Mouse (Mus musculus) neural tube, embryonic 11.5 days (tissue): ENCODE data around the gene Ccnd2. TPM values are rescaled to one million over a fixed set of nuclear protein-coding genes. Genes with fewer than 3 reads are reported as not detected.
A peak's percentile ranks its signal among the peaks of the same experiment; 100 is the strongest.

ENCODE experiments used
- ATAC-seq: fragments of 200-750 bp; cut with Nextera tagmentation; 2 replicates; pipeline ENCODE4 v1.8.0; 2017; ENCODE audit warnings: moderate number of reproducible peaks, mild to moderate bottlenecking, moderate TSS enrichment, moderate library complexity; ENCODE audit not compliant: insufficient read depth, low FRiP score, low TSS enrichment
- DNase-seq: peaks from one replicate; pipeline ENCODE4 v3.0.0-alpha.2; 2015; ENCODE audit warnings: low spot score
- H3K27ac ChIP-seq: fragments of 300-500 bp; sonication (generic); 2 replicates; pipeline ENCODE4 v1.5.1; 2014; ENCODE audit warnings: low read depth, mild to moderate bottlenecking, low read length
- H3K27me3 ChIP-seq: fragments of 300-500 bp; sonication (generic); 2 replicates; pipeline ENCODE4 v1.6.1; 2014; ENCODE audit warnings: mild to moderate bottlenecking, low read length, mixed read lengths; ENCODE audit not compliant: control insufficient read depth, insufficient read depth
- H3K36me3 ChIP-seq: fragments of 300-500 bp; sonication (generic); 2 replicates; pipeline ENCODE4 v1.6.1; 2014; ENCODE audit warnings: mild to moderate bottlenecking, low read length, moderate library complexity, mixed read lengths; ENCODE audit not compliant: control insufficient read depth, insufficient read depth
- H3K4me1 ChIP-seq: fragments of 300-500 bp; sonication (generic); 2 replicates; pipeline ENCODE4 v1.6.1; 2014; ENCODE audit warnings: low read length, mixed read lengths; ENCODE audit not compliant: control insufficient read depth, insufficient read depth
- H3K4me2 ChIP-seq: fragments of 300-500 bp; sonication (generic); 2 replicates; pipeline ENCODE4 v1.6.1; 2014; ENCODE audit warnings: low read depth, mild to moderate bottlenecking, moderate library complexity
- H3K4me3 ChIP-seq: fragments of 300-500 bp; sonication (generic); 2 replicates; pipeline ENCODE4 v1.5.1; 2014; ENCODE audit warnings: low read depth, low read length
- H3K9ac ChIP-seq: fragments of 300-500 bp; sonication (generic); 2 replicates; pipeline ENCODE4 v1.6.1; 2014; ENCODE audit warnings: mild to moderate bottlenecking, low read length
- H3K9me3 ChIP-seq: fragments of 300-500 bp; sonication (generic); 2 replicates; pipeline ENCODE4 v1.6.1; 2016; ENCODE audit warnings: low read length; ENCODE audit not compliant: control insufficient read depth
- WGBS: fragments of 180-500 bp; shearing (Covaris S2); extraction: QIAGEN DNeasy Blood & Tissue Kit; methylation state at CpG from one replicate; pipeline ENCODE4 v1.1.7; 2014; 5-methylcytosine and 5-hydroxymethylcytosine counted together
- polyA plus RNA-seq: library from polyadenylated mRNA; unstranded; fragments of >200 nt; fragmentation: Nextera tagmentation; extraction: Ambion mirVana; gene quantifications from 2 replicates; pipeline ENCODE4 v1.2.1, GENCODE M21; 2014

Gene Ccnd2
- polyA plus RNA-seq, 1 experiment from 2014 or later = 934 TPM

- Histone ChIP-seq H3K4me1 (no peaks in the 10 kb centered on the region), H3K9ac (no peak overlapping the region), H3K27ac (no peak overlapping the region), H3K9me3 (no peaks in the 10 kb centered on the region), H3K36me3 (peaks cover 8% of the 10 kb centered on the region), H3K27me3 (no peaks in the 10 kb centered on the region), H3K4me2 (no peak overlapping the region), H3K4me3 (no peak overlapping the region)
- DNase-seq (no peak), ATAC-seq (no peak)
- WGBS = 93% methylated on average over 14 of the region's 14 CpGs
Measured at GRCm38 (mm10) chr6:127129659-127130058, 22.3 kb downstream of the Ccnd2 start.

- no peaks in the 10 kb centered on the region for H3K27me3 ChIP-seq
- no peaks in the 10 kb centered on the region for H3K4me1 ChIP-seq
- no peak overlapping the region for H3K9ac ChIP-seq
- no peak overlapping the region for H3K4me3 ChIP-seq
- DNase-seq (no peak), ATAC-seq (no peak)
- H3K36me3 ChIP-seq = peaks cover 3% of the 10 kb centered on the region; the same call in 1 of the 2 replicates
- H3K27ac ChIP-seq = no peak overlapping the region
- no peak overlapping the region for H3K4me2 ChIP-seq
- no peaks in the 10 kb centered on the region for H3K9me3 ChIP-seq
- 92% methylated on average over 7 of the region's 7 CpGs for WGBS
Measured at GRCm38 (mm10) chr6:127123506-127123905, 28.5 kb downstream of the Ccnd2 start.

- H3K4me2 ChIP-seq = no peak overlapping the region
- H3K27ac ChIP-seq = no peak overlapping the region
- ATAC-seq (no peak), DNase-seq (no peak)
- H3K27me3 ChIP-seq = no peaks in the 10 kb centered on the region
- H3K4me1 ChIP-seq = no peaks in the 10 kb centered on the region
- no peaks in the 10 kb centered on the region for H3K9me3 ChIP-seq
- H3K4me3 ChIP-seq = no peak overlapping the region
- H3K36me3 ChIP-seq = peaks cover 3% of the 10 kb centered on the region; the same call in 1 of the 2 replicates
- WGBS = 79% methylated on average over 5 of the region's 5 CpGs
- no peak overlapping the region for H3K9ac ChIP-seq
Measured at GRCm38 (mm10) chr6:127122996-127123395, 29.0 kb downstream of the Ccnd2 start.

GRCm38 (mm10) chr6:127122221-127122806, 29.7 kb downstream of the Ccnd2 start:
- no peak for ATAC-seq
- WGBS = 78% methylated on average over 4 of the region's 4 CpGs

GRCm38 (mm10) chr6:127114753-127115456, 37.1 kb downstream of the Ccnd2 start:
- no peak overlapping the region for H3K4me2 ChIP-seq
- no peak overlapping the region for H3K4me3 ChIP-seq
- H3K27me3 ChIP-seq = no peaks in the 10 kb centered on the region
- H3K36me3 ChIP-seq = no peaks in the 10 kb centered on the region
- no peak for ATAC-seq
- H3K4me1 ChIP-seq = no peaks in the 10 kb centered on the region
- 67% methylated on average over 23 of the region's 23 CpGs for WGBS
- no peaks in the 10 kb centered on the region for H3K9me3 ChIP-seq
- DNase-seq = no peak
- H3K9ac ChIP-seq = no peak overlapping the region
- no peak overlapping the region for H3K27ac ChIP-seq

More at GRCm38 (mm10) chr6:127122221-127122806, 29.7 kb downstream of the Ccnd2 start:
- no peaks in the 10 kb centered on the region for H3K27me3 ChIP-seq
- H3K27ac ChIP-seq = no peak overlapping the region
- no peak overlapping the region for H3K4me3 ChIP-seq
- no peaks in the 10 kb centered on the region for H3K9me3 ChIP-seq
- H3K9ac ChIP-seq = no peak overlapping the region
- no peaks in the 10 kb centered on the region for H3K4me1 ChIP-seq
- no peak overlapping the region for H3K4me2 ChIP-seq
- no peaks in the 10 kb centered on the region; the same call in 1 of the 2 replicates for H3K36me3 ChIP-seq
- no peak for DNase-seq

- no peak within 1 kb of the TSS for H3K27ac ChIP-seq
- DNase-seq = peak; percentile 93
- peak within 1 kb of the TSS; percentile 65 for H3K4me3 ChIP-seq
- no peaks in the 10 kb centered on the region for H3K9me3 ChIP-seq
- peaks cover 6% of the 10 kb centered on the region; the same call in 1 of the 2 replicates for H3K4me1 ChIP-seq
- no peaks in the 10 kb centered on the region for H3K36me3 ChIP-seq
- peak; percentile 100 for ATAC-seq
- under 1% methylated on average over 37 of the region's 37 CpGs for WGBS
- H3K9ac ChIP-seq = peak within 1 kb of the TSS; percentile 70
- peak within 1 kb of the TSS; percentile 83 for H3K4me2 ChIP-seq
- H3K27me3 ChIP-seq = no peaks in the 10 kb centered on the region
Measured at GRCm38 (mm10) chr6:127109402-127109930, 42.5 kb downstream of the Ccnd2 start, which contains the start of gene Tigar. Tigar (minus strand) TSS chr6:127109557.

- Histone ChIP-seq H3K4me1 (peaks cover 6% of the 10 kb centered on the region; the same call in 1 of the 2 replicates), H3K27ac (no peak overlapping the region), H3K9ac (peak overlapping the region; percentile 70), H3K36me3 (no peaks in the 10 kb centered on the region), H3K4me2 (peak overlapping the region; percentile 83), H3K4me3 (peak overlapping the region; percentile 65), H3K9me3 (no peaks in the 10 kb centered on the region), H3K27me3 (no peaks in the 10 kb centered on the region)
- ATAC-seq (no peak), DNase-seq (no peak)
- 51% methylated on average over 20 of the region's 20 CpGs for WGBS
Measured at GRCm38 (mm10) chr6:127108368-127109060, 43.5 kb downstream of the Ccnd2 start.

- Histone ChIP-seq H3K36me3 (no peaks in the 10 kb centered on the region; the same call in 1 of the 2 replicates), H3K9ac (no peak overlapping the region), H3K4me1 (peaks cover 6% of the 10 kb centered on the region; the same call in 1 of the 2 replicates), H3K4me3 (no peak overlapping the region), H3K27me3 (no peaks in the 10 kb centered on the region), H3K9me3 (no peaks in the 10 kb centered on the region), H3K27ac (no peak overlapping the region), H3K4me2 (no peak overlapping the region)
- ATAC-seq = no peak
- DNase-seq = no peak
Measured at GRCm38 (mm10) chr6:127107413-127107812, 44.6 kb downstream of the Ccnd2 start.
